Mouse (Mus musculus): Measurements from ENCODE around the gene Pxdc1. TPM values are rescaled to one million over a fixed set of nuclear protein-coding genes. Genes with fewer than 3 reads are reported as not detected.
A peak's percentile ranks its signal among the peaks of the same experiment; 100 is the strongest.

The Pxdc1 gene
- polyA plus RNA-seq, 1 experiment from 2014 or later, result 8.9 TPM

GRCm38 (mm10) chr13:34647221-34647620, 6.1 kb downstream of the Pxdc1 start:
- Histone ChIP-seq H3K27ac (no peak overlapping the region), H3K9me3 (no peaks in the 10 kb centered on the region), H3K36me3 (no peaks in the 10 kb centered on the region), H3K4me1 (replicated peaks) (peaks cover 22% of the 10 kb centered on the region), H3K27me3 (peaks cover 48% of the 10 kb centered on the region), H3K4me3 (no peak overlapping the region), H3K4me2 (no peak overlapping the region), H3K9ac (no peak overlapping the region)
- no peak for ATAC-seq (ENCODE audit: low FRiP score)
- 85% methylated on average over 8 of the region's 8 CpGs for WGBS

DNA sequence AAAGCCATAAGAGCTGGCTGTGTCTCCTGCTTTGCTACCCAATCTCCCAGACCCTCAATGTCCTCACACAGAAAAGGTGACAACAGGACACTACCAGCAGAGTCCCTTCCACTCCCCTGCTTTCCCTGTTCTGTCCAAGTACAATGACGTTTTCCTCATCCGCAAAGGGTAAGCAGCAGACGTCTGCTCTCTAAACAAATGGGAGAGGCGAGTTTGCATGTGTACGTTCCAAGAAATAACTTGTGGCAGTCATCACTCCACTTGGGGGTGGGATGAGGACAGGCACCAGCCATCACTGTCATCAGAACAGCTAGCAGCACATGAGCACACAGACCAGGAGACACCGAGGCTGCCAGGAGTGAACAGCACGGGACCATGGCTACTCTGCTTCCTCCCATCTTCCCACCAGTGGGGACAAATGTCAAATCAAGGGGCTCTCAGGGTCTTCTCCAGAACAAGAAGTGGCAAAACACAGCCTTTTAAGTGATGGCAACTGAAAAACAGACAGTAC, 7.0 kb downstream of the Pxdc1 start:
- no peak overlapping the region for H3K4me3 ChIP-seq
- no peak overlapping the region for H3K27ac ChIP-seq
- no peaks in the 10 kb centered on the region for H3K9me3 ChIP-seq
- peaks cover 38% of the 10 kb centered on the region for H3K27me3 ChIP-seq
- no peaks in the 10 kb centered on the region for H3K36me3 ChIP-seq
- ATAC-seq (ENCODE audit: low FRiP score), result no peak
- WGBS, result 78% methylated on average over 7 of the region's 7 CpGs
- peaks cover 12% of the 10 kb centered on the region for H3K4me1 ChIP-seq (replicated peaks)
- no peak overlapping the region for H3K9ac ChIP-seq
- no peak overlapping the region for H3K4me2 ChIP-seq

DNA sequence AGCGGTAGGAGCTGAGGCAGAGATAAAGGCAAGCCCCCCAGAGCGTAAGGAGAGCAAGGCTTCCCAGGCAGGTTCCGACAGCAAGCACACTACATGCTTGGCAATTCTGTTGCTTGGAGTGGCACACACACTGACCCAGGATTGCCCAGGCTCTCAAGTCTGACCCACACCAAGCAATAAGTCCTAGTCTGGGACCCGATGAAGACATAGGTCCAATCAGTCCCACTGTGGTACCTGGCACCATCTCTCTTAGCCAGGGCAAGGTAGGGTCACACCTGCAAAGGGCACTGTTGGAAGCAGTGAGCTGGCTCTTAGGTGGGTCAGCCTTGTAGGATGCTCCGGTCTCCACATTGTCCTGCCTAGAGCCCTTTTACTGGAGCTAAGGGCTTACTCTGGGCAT, 7.8 kb downstream of the Pxdc1 start:
- Histone ChIP-seq H3K36me3 (no peaks in the 10 kb centered on the region), H3K4me3 (no peak overlapping the region), H3K27me3 (peaks cover 31% of the 10 kb centered on the region), H3K9ac (no peak overlapping the region), H3K4me1 (replicated peaks) (0 out of 2 replicates have a peak, but pooled peaks cover 8% of the 10 kb centered on the region), H3K9me3 (no peaks in the 10 kb centered on the region), H3K27ac (no peak overlapping the region), H3K4me2 (no peak overlapping the region)
- 87% methylated on average over 5 of the region's 5 CpGs for whole genome bisulfite sequencing
- no peak for ATAC-seq (ENCODE audit: low FRiP score)

DNA sequence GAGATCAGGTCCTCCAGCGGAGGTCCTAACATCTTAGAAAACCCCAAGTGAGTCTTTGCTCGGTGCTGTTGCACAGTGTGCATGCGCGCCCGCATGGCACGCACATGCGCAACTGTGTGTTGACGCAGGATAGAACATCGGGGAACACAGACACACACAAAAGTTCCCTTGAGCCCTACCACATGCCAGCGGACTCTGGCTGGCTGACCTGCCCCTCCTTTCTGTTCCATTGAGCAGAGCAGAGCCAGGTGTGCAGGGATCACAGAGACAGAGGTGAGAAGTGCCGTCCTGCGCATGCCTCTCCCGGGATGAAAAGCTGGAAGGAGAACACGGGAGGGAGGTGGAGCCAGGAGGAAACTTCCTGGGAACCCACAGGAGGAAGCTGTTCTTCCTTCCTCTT, 8.9 kb downstream of the Pxdc1 start:
- H3K27me3 ChIP-seq, result peaks cover 20% of the 10 kb centered on the region
- H3K9me3 ChIP-seq, result no peaks in the 10 kb centered on the region
- no peak for ATAC-seq (ENCODE audit: low FRiP score)
- H3K9ac ChIP-seq, result no peak overlapping the region
- no peak overlapping the region for H3K4me3 ChIP-seq
- WGBS, result 83% methylated on average over 14 of the region's 14 CpGs
- H3K27ac ChIP-seq, result no peak overlapping the region
- H3K4me1 ChIP-seq (replicated peaks), result 0 out of 2 replicates have a peak, but pooled peaks cover 8% of the 10 kb centered on the region
- H3K36me3 ChIP-seq, result no peaks in the 10 kb centered on the region
- H3K4me2 ChIP-seq, result no peak overlapping the region

DNA sequence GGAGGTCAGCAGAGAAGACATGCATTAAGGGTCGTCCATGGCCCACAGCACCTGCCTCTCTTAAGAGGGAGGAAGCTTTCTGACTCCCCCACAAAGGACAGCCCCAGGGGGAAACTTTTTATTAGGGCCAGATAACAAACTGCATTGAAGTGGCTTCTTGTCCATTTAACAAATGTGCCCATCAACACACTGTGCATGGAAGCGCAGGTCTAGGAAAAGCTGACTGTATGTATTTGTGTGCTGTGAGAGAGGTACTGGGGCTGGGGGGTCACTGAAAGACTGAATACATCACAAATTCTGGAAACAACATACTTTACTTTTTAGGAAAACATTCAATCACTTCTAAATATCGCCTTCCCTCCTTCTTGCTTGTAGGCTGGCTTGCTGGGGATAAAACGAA, 9.4 kb downstream of the Pxdc1 start:
- H3K9ac ChIP-seq, result no peak overlapping the region
- no peak overlapping the region for H3K4me3 ChIP-seq
- 0 out of 2 replicates have a peak, but pooled peaks cover 8% of the 10 kb centered on the region for H3K4me1 ChIP-seq (replicated peaks)
- no peak overlapping the region for H3K27ac ChIP-seq
- 75% methylated on average over 4 of the region's 4 CpGs for WGBS
- ATAC-seq (ENCODE audit: low FRiP score), result no peak
- H3K4me2 ChIP-seq, result no peak overlapping the region
- no peaks in the 10 kb centered on the region for H3K36me3 ChIP-seq
- peaks cover 16% of the 10 kb centered on the region for H3K27me3 ChIP-seq
- no peaks in the 10 kb centered on the region for H3K9me3 ChIP-seq

DNA sequence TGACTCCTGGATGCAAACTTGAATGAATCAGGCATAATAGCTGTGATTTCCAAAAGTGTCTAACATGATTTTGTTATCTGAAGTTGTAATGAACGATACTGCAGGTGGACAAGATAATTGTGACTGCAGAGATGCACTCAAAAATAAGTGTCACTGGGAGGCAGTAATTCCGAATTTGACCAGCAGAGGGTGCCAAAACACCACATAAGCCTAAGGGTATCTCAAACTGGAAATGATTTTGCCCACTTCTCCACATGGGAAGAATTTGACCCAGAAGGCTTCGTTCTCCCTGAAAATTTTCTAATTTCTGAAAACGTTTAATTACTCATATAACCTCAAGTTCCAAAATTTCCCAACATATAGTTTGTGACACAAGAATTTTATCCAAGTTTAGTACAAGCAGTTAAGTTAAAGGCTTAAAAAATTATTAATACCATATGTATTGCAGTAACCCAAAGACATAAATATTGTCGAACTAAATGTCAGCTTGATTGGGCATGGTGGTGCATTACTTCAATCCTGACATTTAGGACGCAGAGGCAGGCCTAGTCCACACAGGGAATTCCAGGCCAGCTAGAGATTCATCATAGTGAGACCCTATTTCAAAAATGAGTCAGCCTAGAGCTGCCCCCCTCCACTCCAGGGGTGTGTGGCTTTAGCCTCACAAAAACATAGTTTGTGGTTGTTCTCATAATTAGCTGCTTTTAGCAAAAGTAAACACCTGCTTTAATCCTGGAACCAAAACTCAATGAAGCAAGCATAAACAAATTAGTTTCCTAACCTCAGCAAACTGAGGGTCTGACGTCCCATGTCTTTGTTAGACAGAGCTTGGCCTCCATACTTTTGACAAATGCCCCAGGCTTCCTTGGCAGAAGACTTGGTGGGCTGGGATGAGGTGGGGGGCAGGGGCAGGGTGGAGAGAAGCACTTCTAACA, 10.1 kb downstream of the Pxdc1 start:
- peaks cover 10% of the 10 kb centered on the region for H3K27me3 ChIP-seq
- no peak overlapping the region for H3K9ac ChIP-seq
- 28% methylated on average over 7 of the region's 7 CpGs for WGBS
- H3K4me1 ChIP-seq (replicated peaks), result 0 out of 2 replicates have a peak, but pooled peaks cover 7% of the 10 kb centered on the region
- ATAC-seq (ENCODE audit: low FRiP score), result no peak; the same call in 1 of the 2 replicates
- H3K27ac ChIP-seq, result no peak overlapping the region
- no peaks in the 10 kb centered on the region for H3K36me3 ChIP-seq
- H3K4me2 ChIP-seq, result no peak overlapping the region
- H3K4me3 ChIP-seq, result no peak overlapping the region
- no peaks in the 10 kb centered on the region for H3K9me3 ChIP-seq

DNA sequence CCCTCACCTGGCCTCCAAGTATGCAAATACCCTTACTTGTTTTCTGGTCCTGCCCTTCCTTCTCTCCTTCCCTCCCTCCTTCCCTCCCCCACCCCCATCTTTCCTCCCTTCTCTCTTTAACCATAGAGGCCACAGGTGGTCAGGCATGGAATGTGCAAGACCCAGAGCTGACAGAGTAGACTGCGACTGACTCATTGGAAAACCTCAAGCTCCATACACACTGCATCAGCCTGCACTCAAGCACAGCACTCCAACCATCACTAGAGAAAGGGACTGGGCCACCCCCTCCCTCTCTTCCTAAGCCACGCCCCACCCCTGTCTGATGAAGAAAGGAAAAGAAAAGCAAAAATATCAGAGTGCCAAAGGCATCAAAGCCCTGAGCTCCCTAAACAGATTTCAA, 12.2 kb downstream of the Pxdc1 start:
- Histone ChIP-seq H3K4me3 (no peak overlapping the region), H3K4me1 (replicated peaks) (no peaks in the 10 kb centered on the region), H3K27ac (no peak overlapping the region), H3K27me3 (0 out of 2 replicates have a peak, but pooled peaks cover 4% of the 10 kb centered on the region), H3K36me3 (no peaks in the 10 kb centered on the region), H3K9me3 (no peaks in the 10 kb centered on the region), H3K4me2 (no peak overlapping the region), H3K9ac (no peak overlapping the region)
- ATAC-seq (ENCODE audit: low FRiP score), result no peak
- 56% methylated on average over 2 of the region's 2 CpGs for WGBS

- Histone ChIP-seq H3K36me3 (no peaks in the 10 kb centered on the region), H3K27me3 (no peaks in the 10 kb centered on the region), H3K9ac (no peak overlapping the region), H3K4me3 (no peak overlapping the region), H3K9me3 (no peaks in the 10 kb centered on the region), H3K27ac (no peak overlapping the region), H3K4me2 (no peak overlapping the region), H3K4me1 (replicated peaks) (no peaks in the 10 kb centered on the region)
- ATAC-seq (ENCODE audit: low FRiP score), result peak; percentile 63
- WGBS, result 57% methylated on average over 5 of the region's 5 CpGs
Observed at GRCm38 (mm10) chr13:34635978-34636377, 17.3 kb downstream of the Pxdc1 start.

- Histone ChIP-seq H3K36me3 (no peaks in the 10 kb centered on the region), H3K9me3 (no peaks in the 10 kb centered on the region), H3K27ac (no peak overlapping the region), H3K4me3 (no peak overlapping the region), H3K4me1 (replicated peaks) (no peaks in the 10 kb centered on the region), H3K27me3 (no peaks in the 10 kb centered on the region), H3K4me2 (no peak overlapping the region), H3K9ac (no peak overlapping the region)
- no peak for ATAC-seq (ENCODE audit: low FRiP score)
- WGBS, result 95% methylated on average over 8 of the region's 8 CpGs
Observed at GRCm38 (mm10) chr13:34630319-34630718, 23.0 kb downstream of the Pxdc1 start.

DNA sequence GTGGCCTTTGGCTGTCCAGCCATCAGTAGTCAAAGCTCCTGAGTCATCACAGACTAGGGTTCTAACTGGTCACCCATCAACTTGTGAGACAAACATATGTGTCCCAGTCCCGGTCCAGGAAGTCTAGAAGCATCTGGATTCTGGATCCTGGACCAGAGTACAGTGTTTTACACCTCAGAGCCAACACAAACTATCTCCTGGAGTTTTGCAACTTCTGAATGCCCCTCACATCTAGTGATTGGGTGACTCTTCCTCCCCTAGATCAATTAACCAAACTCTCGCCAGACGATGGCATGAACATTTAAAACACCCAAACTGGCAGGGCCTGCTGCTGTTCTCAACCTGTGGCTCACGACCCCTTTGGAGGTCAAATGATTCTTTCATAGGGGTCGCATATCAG, 23.5 kb downstream of the Pxdc1 start:
- Histone ChIP-seq H3K27me3 (no peaks in the 10 kb centered on the region), H3K27ac (no peak overlapping the region), H3K9ac (no peak overlapping the region), H3K4me1 (replicated peaks) (no peaks in the 10 kb centered on the region), H3K36me3 (no peaks in the 10 kb centered on the region), H3K4me3 (no peak overlapping the region), H3K9me3 (no peaks in the 10 kb centered on the region), H3K4me2 (no peak overlapping the region)
- no peak for ATAC-seq (ENCODE audit: low FRiP score)
- WGBS, result 94% methylated on average over 5 of the region's 5 CpGs

DNA sequence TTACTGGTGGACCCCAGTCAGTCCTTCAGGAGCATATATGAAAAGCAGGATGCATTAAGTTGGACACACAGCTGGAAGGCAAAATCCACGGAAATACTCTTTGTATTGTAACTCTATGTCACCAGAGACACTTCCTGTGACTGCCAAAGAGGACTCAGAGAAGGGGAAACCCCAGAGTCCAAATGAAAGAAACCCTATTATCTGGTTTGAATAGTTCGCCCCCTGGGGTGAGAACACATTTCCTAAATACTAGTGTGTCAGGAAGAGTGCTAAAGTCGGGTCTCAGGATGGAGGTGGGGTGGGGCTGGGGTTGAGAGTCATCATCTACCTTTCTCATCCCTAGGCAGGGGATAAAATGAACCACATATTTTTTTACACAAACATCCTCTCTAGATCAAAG, 25.8 kb downstream of the Pxdc1 start:
- Histone ChIP-seq H3K4me3 (no peak overlapping the region), H3K9me3 (no peaks in the 10 kb centered on the region), H3K27me3 (no peaks in the 10 kb centered on the region), H3K4me2 (no peak overlapping the region), H3K9ac (no peak overlapping the region), H3K4me1 (replicated peaks) (no peaks in the 10 kb centered on the region), H3K36me3 (no peaks in the 10 kb centered on the region), H3K27ac (no peak overlapping the region)
- no peak for ATAC-seq (ENCODE audit: low FRiP score)
- 35% methylated on average over 3 of the region's 3 CpGs for WGBS

DNA sequence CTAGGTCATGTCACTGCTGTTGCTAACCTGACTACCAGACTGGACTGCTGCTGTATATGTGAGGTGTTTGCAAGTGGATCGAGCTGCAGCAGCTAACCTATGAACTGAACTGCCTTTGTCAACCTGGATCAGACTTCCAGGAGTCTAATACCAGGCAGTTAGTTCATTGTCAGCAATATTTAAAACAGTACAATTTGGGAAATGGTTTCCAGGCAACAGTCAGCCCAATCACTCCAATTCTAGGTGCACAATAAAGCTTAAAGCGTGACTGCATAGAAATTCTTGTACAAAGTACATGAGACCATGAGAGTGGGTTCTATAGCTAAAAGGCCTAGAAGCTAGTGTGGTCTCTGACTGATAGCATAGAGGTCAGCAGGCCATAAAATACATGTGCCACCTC, 28.9 kb downstream of the Pxdc1 start:
- Histone ChIP-seq H3K4me3 (no peak overlapping the region), H3K9ac (no peak overlapping the region), H3K36me3 (no peaks in the 10 kb centered on the region), H3K4me2 (no peak overlapping the region), H3K9me3 (no peaks in the 10 kb centered on the region), H3K27me3 (no peaks in the 10 kb centered on the region), H3K27ac (no peak overlapping the region), H3K4me1 (replicated peaks) (no peaks in the 10 kb centered on the region)
- ATAC-seq (ENCODE audit: low FRiP score), result no peak
- 80% methylated on average over 2 of the region's 2 CpGs for WGBS

DNA sequence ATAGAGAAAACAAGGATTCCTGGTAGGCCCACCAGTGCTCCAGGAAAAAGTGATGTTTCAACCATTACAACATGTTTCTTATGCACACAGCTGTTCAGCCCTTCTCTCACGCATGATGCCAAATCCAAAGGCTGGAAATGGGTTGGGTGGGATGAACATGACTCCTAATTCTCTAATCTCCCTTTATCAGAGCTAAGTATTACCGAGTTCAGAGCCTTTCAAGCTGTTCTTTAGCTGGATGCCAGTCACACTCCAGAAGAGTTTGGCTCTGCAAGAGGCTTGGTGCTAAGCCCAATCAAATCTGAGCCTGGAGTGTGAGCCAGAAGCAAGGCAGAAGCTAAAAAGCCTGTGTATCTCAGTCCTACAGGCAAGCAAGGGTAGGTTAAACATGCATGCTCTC, 40.9 kb downstream of the Pxdc1 start:
- Histone ChIP-seq H3K4me2 (no peak overlapping the region), H3K4me3 (no peak overlapping the region), H3K9me3 (no peaks in the 10 kb centered on the region), H3K27me3 (no peaks in the 10 kb centered on the region), H3K27ac (no peak overlapping the region), H3K9ac (no peak overlapping the region), H3K36me3 (no peaks in the 10 kb centered on the region), H3K4me1 (replicated peaks) (0 out of 2 replicates have a peak, but pooled peaks cover 4% of the 10 kb centered on the region)
- 83% methylated on average over 2 of the region's 2 CpGs for WGBS
- ATAC-seq (ENCODE audit: low FRiP score), result no peak

All from hindbrain, embryonic 13.5 days (tissue).